Mouse (Mus musculus): ENCODE data around the gene Nckap5.

Gene Nckap5

GRCm38 (mm10) chr1:126332026-126332425 lies 498.6 kb downstream of the Nckap5 start:
- no peak for DNase-seq

GRCm38 (mm10) chr1:126320696-126321095 lies 509.9 kb downstream of the Nckap5 start:
- no peak for DNase-seq

DNA sequence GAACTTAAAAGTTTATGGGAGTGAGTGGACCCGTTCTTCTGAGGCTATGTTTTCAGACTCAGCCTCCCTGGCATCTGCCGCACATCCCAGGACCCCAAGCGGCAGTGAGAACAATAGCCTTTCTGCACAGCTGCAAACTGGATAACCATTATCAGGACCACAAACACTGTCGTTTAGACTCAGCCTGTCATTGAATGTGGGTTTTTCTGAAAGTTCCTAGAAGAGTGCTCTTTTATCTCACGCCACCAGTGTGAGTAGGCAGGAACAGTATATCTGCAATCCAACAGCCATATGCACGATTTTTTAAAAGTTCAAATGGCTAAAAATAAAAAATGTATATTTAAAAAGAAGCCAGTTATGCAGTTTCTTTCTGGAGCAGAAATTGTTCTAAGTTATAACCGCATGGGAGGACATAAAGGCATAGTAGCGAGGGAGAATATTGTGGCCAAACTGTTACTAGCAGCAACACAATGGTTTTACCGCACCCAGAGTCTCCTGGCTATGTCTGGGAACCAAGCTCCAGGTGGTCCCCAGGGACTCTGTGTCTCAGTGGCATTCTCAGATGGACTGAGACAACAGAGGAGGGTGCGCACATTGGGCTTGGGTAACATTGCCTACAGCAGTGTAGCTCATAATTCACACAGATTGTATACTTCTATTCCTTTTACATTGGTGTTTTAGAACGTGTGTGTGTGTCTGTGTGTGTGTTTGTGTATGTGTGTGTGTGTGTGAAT lies 512.6 kb downstream of the Nckap5 start:
- DNase-seq, result no peak

GRCm38 (mm10) chr1:126317345-126317744 lies 513.3 kb downstream of the Nckap5 start:
- no peak for DNase-seq

GRCm38 (mm10) chr1:126316866-126317265 lies 513.7 kb downstream of the Nckap5 start:
- no peak for DNase-seq

GRCm38 (mm10) chr1:126301129-126301528 lies 529.5 kb downstream of the Nckap5 start:
- DNase-seq, result no peak

DNA sequence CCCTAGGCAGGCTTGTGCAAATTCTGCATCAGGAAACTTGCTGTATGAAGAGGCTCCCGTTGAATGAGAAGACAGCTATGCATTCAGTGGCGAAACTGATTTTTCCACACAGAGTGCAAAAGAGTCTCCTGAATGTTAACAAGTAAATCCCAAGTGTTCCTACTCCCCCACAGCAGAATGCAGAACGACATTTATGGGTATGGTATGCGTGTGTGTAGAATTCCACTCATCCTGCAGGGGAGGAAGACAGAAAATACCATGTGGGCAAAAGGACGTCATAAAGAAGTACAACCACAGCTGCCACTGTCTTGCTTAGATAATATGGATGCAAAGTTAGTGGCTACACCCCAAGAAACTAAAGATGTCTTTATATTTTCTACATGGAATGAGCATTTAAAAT lies 565.7 kb downstream of the Nckap5 start:
- DNase-seq, result no peak

GRCm38 (mm10) chr1:126254364-126254763 lies 576.2 kb downstream of the Nckap5 start:
- DNase-seq, result no peak

GRCm38 (mm10) chr1:126253934-126254333 lies 576.7 kb downstream of the Nckap5 start:
- DNase-seq, result no peak

- DNase-seq, result no peak
Measured at GRCm38 (mm10) chr1:126233196-126233595, 597.4 kb downstream of the Nckap5 start.

- no peak for DNase-seq
Measured at GRCm38 (mm10) chr1:126231199-126231598, 599.4 kb downstream of the Nckap5 start.

- no peak for DNase-seq
Measured at GRCm38 (mm10) chr1:126210212-126210611, 620.4 kb downstream of the Nckap5 start.

GRCm38 (mm10) chr1:126209743-126210142 lies 620.9 kb downstream of the Nckap5 start:
- no peak for DNase-seq

- DNase-seq, result no peak
Measured at GRCm38 (mm10) chr1:126209131-126209530, 621.5 kb downstream of the Nckap5 start.

GRCm38 (mm10) chr1:126196937-126197336 lies 633.7 kb downstream of the Nckap5 start:
- DNase-seq, result no peak

DNA sequence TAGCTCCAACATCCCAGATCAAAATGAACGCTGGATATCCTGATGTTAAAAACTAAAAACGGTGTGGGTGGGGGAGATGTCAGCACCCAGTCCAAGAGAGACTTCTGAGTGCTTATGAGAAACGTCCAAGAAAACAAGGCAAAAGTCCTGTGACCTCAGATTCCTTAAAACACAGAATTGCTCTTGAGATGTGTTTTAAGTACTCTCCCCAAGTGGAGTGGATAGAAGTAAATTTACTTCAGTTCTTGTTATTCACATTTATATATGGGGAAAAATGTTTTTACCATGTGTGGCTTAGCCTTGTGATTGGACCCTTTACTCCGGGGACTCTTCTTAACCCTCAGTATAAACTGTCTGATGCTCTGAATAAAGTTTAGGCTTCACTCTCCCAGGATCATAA lies 640.2 kb downstream of the Nckap5 start:
- no peak for DNase-seq

- DNase-seq, result no peak
Measured at GRCm38 (mm10) chr1:126183751-126184150, 646.8 kb downstream of the Nckap5 start.

DNA sequence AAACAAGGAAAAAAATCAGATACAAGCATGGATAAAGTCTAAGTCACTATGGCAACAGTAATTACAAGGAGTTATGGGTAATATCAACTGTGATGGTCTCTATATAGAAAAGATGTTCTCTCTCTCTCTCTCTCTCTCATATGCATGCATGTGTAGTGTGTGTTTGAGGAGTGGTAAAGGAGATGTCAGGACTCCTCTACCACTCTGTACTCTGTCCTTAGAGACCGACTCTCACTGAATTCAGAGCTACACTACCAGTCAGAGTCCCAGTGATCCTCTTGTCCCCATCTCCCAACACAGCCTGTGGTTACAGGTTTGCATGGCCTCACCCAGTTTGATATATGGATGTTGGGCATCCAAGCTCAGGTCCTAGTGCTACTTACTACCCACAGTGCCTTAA lies 662.0 kb downstream of the Nckap5 start:
- no peak for DNase-seq

DNA sequence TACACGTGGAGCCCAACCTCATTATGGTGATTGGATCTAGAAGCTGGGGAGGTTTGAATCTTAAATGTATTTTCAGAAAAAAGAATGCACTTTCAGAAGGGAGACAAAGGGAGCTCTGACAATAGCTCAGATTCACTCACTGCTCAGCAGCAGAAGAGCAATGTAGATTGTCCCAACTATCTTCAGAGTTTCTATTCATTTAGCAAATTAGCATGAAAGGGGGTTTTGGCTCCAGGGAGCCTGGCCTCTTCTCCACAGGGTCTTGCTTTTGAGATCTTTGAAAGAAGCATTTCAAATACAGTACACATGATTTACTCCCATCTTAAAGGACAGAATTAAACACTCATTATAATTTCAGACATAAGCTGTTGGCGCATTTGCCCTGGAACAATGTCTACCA lies 662.5 kb downstream of the Nckap5 start:
- no peak for DNase-seq

- no peak for DNase-seq
Measured at GRCm38 (mm10) chr1:126167546-126167945, 663.1 kb downstream of the Nckap5 start.

- DNase-seq, result no peak
Measured at GRCm38 (mm10) chr1:126159287-126159686, 671.3 kb downstream of the Nckap5 start.

GRCm38 (mm10) chr1:126155816-126156215 lies 674.8 kb downstream of the Nckap5 start:
- no peak for DNase-seq

DNA sequence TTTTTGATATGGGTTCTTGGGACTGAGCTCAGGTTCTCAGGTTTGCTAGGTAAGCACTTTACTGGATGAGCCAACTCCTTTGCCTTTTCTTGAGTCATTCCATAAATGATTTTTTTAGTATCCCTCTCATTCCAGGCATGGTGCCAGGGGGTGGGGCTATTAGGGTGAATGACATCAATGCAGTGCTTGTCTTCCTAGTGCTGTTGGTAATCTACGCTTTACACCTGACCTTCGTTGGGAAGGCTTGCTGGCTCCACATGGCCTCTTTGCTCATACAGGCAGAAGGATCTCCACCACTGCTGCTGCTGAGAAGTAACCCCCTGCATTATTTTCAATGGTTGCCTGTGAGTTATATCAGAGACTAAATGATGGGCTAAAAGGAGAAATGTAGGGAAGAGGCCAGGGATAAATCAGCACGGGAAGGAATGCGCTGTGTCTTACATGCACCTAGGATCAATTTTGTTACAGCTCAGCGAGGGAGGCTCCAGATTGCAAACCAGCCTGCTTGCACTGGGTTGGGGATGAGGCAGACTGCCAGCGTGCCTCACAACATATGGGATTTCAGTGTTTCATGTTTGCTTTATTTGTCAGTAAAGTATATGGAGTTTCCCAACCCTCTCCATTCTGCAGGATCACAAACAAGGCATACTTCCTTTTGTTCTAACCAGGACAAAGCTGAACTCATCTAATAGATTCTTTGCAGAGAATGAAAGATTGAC lies 676.9 kb downstream of the Nckap5 start:
- peak; percentile 3 for DNase-seq

DNA sequence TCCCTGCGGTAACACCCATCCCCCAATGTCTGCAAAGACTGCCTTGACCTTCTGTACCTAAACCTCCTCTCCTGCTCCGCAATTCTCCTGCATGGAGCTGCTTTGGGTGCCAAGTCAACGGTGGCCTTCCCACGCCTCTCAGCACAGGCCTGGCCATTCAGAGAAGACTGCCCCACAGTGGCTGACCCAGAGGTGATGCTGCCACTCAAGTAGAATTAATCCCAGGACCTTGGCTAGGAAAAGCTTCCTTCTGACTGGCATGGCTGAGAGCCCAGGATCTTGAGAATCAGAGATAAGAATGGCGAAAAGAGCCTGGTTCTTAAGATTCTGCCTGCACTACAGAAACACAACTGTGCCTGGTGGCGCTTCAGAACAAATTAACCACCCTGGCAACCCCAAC lies 678.4 kb downstream of the Nckap5 start:
- DNase-seq, result no peak

DNA sequence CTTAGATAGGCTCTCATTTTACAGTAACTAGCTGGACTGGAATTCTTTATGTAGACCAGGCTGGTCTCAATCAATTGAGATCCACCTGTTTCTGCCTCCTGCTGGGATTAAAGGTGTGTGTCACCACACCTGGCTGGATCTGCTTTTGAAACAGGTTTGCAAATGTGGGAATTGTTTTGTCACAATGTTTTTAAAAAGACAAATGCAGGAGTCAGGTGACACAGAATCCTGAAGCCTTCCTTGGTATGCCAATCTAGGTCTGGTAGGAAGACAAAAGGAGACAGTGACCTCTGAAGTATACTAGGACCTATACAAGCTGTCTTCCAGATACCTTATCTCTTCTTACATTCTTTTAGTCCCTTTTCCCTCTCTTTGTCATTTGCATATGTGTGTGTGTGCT lies 680.6 kb downstream of the Nckap5 start:
- DNase-seq, result no peak
